Mouse (Mus musculus) intestine, embryonic 15.5 days (tissue): Measurements from ENCODE around the gene Pkd1l3. TPM values are rescaled to one million over a fixed set of nuclear protein-coding genes. Genes with fewer than 3 reads are reported as not detected.
A peak's percentile ranks its signal among the peaks of the same experiment; 100 is the strongest.

Source experiments
- ATAC-seq: fragments of 200-750 bp; cut with Nextera tagmentation; 2 replicates; pipeline ENCODE4 v1.8.0; 2017; ENCODE audit warnings: moderate TSS enrichment, moderate library complexity
- H3K27ac ChIP-seq: fragments of 300-500 bp; sonication (generic); 2 replicates; pipeline ENCODE4 v1.5.1; 2015; ENCODE audit warnings: mild to moderate bottlenecking, inconsistent platforms
- H3K27me3 ChIP-seq: fragments of 300-500 bp; sonication (generic); replicated peaks from 2 replicates; pipeline ENCODE4 v1.6.1; 2015; ENCODE audit warnings: inconsistent platforms
- H3K36me3 ChIP-seq: fragments of 300-500 bp; sonication (generic); 2 replicates; pipeline ENCODE4 v1.6.1; 2015; ENCODE audit warnings: inconsistent platforms
- H3K4me1 ChIP-seq: fragments of 300-500 bp; sonication (generic); replicated peaks from 2 replicates; pipeline ENCODE4 v1.6.1; 2015; ENCODE audit warnings: inconsistent platforms
- H3K4me2 ChIP-seq: fragments of 300-500 bp; sonication (generic); replicated peaks from 2 replicates; pipeline ENCODE4 v1.6.1; 2015; ENCODE audit warnings: mild to moderate bottlenecking, inconsistent platforms
- H3K4me3 ChIP-seq: fragments of 300-500 bp; sonication (generic); replicated peaks from 2 replicates; pipeline ENCODE4 v1.5.1; 2015; ENCODE audit warnings: inconsistent platforms
- H3K9ac ChIP-seq: fragments of 300-500 bp; sonication (generic); 2 replicates; pipeline ENCODE4 v1.6.1; 2015; ENCODE audit warnings: inconsistent platforms
- H3K9me3 ChIP-seq: fragments of 300-500 bp; sonication (generic); 2 replicates; pipeline ENCODE4 v1.6.1; 2016; ENCODE audit warnings: inconsistent platforms
- WGBS: fragments of 180-500 bp; shearing (Covaris S2); methylation state at CpG from one replicate; pipeline ENCODE4 v1.1.7; 2015; 5-methylcytosine and 5-hydroxymethylcytosine counted together
- polyA plus RNA-seq: library from polyadenylated mRNA; unstranded; fragments of >200 nt; fragmentation: Nextera tagmentation; extraction: Ambion mirVana; gene quantifications from 2 replicates; pipeline ENCODE4 v1.2.1, GENCODE M21; 2015

The Pkd1l3 gene
- 0.04 and 0.13 TPM in 2 replicates for polyA plus RNA-seq

DNA sequence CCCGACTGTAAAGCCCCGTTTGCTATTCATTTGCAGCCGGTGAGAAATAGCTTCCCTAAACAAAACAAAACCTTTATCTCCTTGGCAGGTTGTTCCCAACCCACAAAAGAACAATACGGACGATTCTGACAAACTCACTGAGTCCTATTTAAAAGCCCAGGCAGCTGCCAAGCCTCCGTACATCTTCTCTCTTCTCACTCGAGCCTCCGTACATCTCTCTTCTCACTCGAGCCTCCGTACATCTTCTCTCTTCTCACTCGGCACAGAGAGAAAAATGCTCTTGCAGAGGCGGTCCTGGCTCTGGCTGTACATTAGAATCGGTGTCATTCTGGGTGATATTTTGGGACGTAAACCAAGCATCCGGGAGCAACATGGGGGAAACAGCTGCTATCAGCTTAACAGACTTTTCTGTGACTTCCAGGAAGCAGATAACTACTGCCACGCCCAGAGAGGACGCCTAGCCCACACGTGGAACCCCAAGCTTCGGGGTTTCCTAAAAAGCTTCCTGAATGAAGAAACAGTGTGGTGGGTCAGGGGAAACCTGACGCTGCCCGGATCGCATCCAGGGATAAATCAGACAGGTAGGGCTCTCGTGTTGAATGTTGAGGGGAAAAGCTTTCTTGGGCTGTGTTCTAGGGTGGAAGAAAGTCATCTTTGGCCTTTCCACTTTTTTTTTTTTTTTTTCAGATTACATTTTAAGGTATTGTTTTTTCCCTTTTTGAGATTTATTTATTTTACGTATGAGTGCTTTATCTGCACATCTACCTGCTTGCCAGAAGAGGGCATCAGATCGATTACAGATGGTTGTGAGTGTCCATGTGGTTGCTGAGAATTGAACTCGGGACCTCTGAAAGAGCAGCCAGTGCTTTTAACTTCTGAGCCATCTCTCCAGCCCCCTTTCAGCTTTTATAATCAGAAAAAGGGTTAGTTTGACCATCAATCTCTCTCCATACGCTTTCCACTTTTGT, at the start of gene Pkd1l3:
Pkd1l3 (plus strand) TSS at position 275 of the 968 bp plus-strand sequence.
- H3K4me3 ChIP-seq = no peak within 1 kb of the TSS

GRCm38 (mm10) chr8:109564766-109565165, 49.6 kb upstream of the Pkd1l3 start:
- no peaks in the 10 kb centered on the region for H3K9me3 ChIP-seq
- peak overlapping the region; percentile 69 for H3K4me2 ChIP-seq
- peak overlapping the region; percentile 65 for H3K4me3 ChIP-seq
- H3K9ac ChIP-seq = peak overlapping the region; percentile 84
- peaks cover 31% of the 10 kb centered on the region for H3K36me3 ChIP-seq
- peaks cover 5% of the 10 kb centered on the region; the same call in 1 of the 2 replicates for H3K4me1 ChIP-seq
- 5% methylated on average over 10 of the region's 10 CpGs for WGBS
- H3K27ac ChIP-seq = no peak overlapping the region
- H3K27me3 ChIP-seq = no peaks in the 10 kb centered on the region
- no peak for ATAC-seq

More for the DNA sequence above, at the start of gene Pkd1l3:
- Histone ChIP-seq H3K4me1 (no peaks in the 10 kb centered on the region), H3K27ac (no peak within 1 kb of the TSS), H3K4me2 (0 out of 2 replicates have a peak within 1 kb of the TSS, but pooled peaks have one; percentile 2), H3K36me3 (no peaks in the 10 kb centered on the region), H3K9me3 (no peaks in the 10 kb centered on the region), H3K9ac (no peak within 1 kb of the TSS), H3K27me3 (no peaks in the 10 kb centered on the region)
- 54% methylated on average over 27 of the region's 27 CpGs for WGBS
- no peak for ATAC-seq

DNA sequence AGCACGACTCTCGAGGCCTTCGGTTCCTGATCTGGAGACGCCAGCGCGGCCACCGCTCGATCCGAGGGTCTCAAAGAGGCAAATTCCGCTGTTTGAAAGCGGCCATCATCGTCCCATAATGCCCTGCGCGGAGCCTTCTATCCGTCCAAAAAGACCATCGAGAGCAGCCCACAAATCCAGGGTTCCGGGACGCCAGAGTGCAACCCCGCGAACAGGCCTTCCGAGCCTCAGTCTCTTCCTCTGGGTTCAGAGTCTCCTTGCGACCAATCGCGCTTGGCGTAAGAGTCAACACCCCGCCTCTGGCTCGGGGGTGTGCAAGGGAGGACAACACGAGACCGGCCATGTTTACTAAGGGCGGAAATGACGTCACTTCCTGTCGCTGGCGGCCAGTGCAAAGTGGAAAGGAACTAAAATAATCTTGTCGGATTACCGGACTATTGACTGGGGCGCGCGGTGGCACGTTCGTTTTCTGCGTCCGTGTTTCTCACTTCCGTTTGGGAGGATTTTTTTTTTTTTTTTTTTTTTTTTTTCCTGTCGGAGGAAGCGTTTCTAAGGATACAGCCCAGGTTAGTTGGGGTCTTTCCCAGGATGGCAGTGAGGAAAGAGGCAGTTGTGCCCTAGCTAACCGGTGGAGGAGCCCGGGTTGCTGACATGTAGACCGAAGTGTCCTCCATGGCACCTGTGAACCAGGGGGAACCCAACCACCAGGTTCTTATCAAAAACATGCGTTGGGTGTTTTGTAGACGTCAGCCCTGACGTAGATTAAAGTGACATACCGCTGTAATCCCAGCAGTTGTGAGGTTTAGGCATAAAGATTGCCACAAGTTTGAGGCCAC, 48.6 kb upstream of the Pkd1l3 start, which contains the start of the genes Dhx38 and Txnl4b:
Dhx38 (minus strand) TSS at position 364 of the 836 bp plus-strand sequence.
Txnl4b (plus strand) TSS at position 395 of the 836 bp plus-strand sequence.
- Histone ChIP-seq H3K27me3 (no peaks in the 10 kb centered on the region), H3K36me3 (peaks cover 21% of the 10 kb centered on the region), H3K4me1 (peaks cover 5% of the 10 kb centered on the region; the same call in 1 of the 2 replicates), H3K27ac (peak within 1 kb of the TSS; percentile 85), H3K9me3 (no peaks in the 10 kb centered on the region), H3K9ac (peak within 1 kb of the TSS; percentile 84), H3K4me3 (peak within 1 kb of the TSS; percentile 65), H3K4me2 (peak within 1 kb of the TSS; percentile 70)
- ATAC-seq = peak; percentile 100
- under 1% methylated on average over 52 of the region's 52 CpGs for WGBS

GRCm38 (mm10) chr8:109571139-109571538, 43.2 kb upstream of the Pkd1l3 start:
- no peak for ATAC-seq
- Histone ChIP-seq H3K4me3 (no peak overlapping the region), H3K9me3 (no peaks in the 10 kb centered on the region), H3K4me1 (peaks cover 5% of the 10 kb centered on the region; the same call in 1 of the 2 replicates), H3K9ac (no peak overlapping the region), H3K36me3 (peaks cover 4% of the 10 kb centered on the region; the same call in 1 of the 2 replicates), H3K4me2 (no peak overlapping the region), H3K27me3 (no peaks in the 10 kb centered on the region), H3K27ac (no peak overlapping the region)
- 86% methylated on average over 12 of the region's 12 CpGs for WGBS

DNA sequence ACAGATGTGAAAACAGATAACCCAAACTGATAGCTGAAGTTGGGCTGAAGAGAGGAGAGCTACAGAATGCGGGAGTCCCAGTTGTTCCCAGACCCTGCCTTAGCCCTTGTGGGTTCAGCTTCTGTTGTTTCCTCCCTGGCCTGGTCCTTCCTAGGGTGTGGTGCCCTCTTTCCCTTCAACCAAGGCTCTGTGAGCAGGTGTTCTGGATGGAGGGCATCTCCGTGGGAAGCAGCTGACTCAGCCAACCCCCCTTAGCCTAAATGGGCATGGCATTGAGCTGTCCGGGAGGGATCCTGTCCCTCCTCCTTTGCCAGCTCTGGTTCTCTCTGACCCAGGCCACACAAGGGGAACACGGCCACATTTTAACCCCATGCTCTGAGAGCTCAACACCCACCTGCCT, 38.0 kb upstream of the Pkd1l3 start:
- H3K9me3 ChIP-seq = no peaks in the 10 kb centered on the region
- H3K27me3 ChIP-seq = no peaks in the 10 kb centered on the region
- H3K9ac ChIP-seq = no peak overlapping the region
- no peak for ATAC-seq
- no peak overlapping the region for H3K27ac ChIP-seq
- H3K4me3 ChIP-seq = no peak overlapping the region
- 60% methylated on average over 4 of the region's 4 CpGs for WGBS
- no peak overlapping the region for H3K4me2 ChIP-seq
- no peaks in the 10 kb centered on the region for H3K4me1 ChIP-seq
- H3K36me3 ChIP-seq = no peaks in the 10 kb centered on the region

DNA sequence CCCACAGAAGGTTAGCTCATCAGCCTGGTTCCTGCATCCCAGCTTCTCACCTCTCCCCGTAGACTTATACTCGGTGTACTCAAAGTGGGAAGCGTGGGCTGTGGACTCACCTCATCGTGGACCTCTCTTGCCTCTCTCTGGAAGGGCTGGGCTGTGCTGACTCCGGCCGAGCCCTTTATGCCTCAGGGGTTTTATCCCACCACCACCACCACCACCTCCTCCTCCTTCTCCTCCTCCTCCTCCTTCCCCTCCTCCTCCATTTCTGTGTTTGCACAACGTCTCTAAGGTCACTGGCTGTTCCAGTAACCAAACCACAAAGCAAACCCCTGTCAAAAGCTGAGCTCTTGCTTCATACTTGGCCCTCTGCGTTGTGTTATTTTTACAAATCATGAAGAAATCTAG, 35.4 kb upstream of the Pkd1l3 start, which contains the start of gene Hp:
Hp (minus strand) TSS at position 273 of the 402 bp plus-strand sequence.
- Histone ChIP-seq H3K4me2 (no peak within 1 kb of the TSS), H3K27me3 (no peaks in the 10 kb centered on the region), H3K9ac (no peak within 1 kb of the TSS), H3K4me1 (no peaks in the 10 kb centered on the region), H3K9me3 (no peaks in the 10 kb centered on the region), H3K4me3 (no peak within 1 kb of the TSS), H3K27ac (no peak within 1 kb of the TSS), H3K36me3 (no peaks in the 10 kb centered on the region)
- WGBS = 61% methylated on average over 8 of the region's 8 CpGs
- ATAC-seq = no peak

DNA sequence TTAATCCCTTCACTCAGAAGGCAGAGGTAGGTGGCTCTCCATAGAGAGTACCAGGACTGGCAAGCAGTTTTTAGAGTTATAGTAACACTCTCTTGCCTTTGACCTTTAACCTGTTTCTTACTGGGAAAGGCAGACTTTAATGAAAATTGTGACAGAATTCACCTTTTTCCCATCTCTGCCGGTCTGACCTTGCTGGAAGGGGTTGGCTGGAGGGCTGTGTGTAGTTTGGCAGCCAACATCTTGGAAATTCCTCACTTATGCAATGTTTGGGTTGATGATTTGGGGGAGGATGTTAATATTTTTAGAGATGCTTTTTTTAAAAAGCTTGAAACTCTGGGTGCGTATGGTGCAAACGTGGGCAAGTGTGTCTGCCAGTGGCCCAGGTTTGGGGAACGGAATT, 30.0 kb upstream of the Pkd1l3 start:
- ATAC-seq = no peak
- Histone ChIP-seq H3K9ac (no peak overlapping the region), H3K27me3 (no peaks in the 10 kb centered on the region), H3K4me1 (no peaks in the 10 kb centered on the region), H3K4me3 (no peak overlapping the region), H3K36me3 (no peaks in the 10 kb centered on the region), H3K27ac (no peak overlapping the region), H3K4me2 (no peak overlapping the region), H3K9me3 (no peaks in the 10 kb centered on the region)
- WGBS = 84% methylated on average over 4 of the region's 4 CpGs

- Histone ChIP-seq H3K36me3 (no peaks in the 10 kb centered on the region), H3K27me3 (no peaks in the 10 kb centered on the region), H3K9me3 (no peaks in the 10 kb centered on the region), H3K4me3 (no peak overlapping the region), H3K27ac (no peak overlapping the region), H3K4me1 (no peaks in the 10 kb centered on the region), H3K9ac (no peak overlapping the region), H3K4me2 (no peak overlapping the region)
- ATAC-seq = no peak
- 77% methylated on average over 3 of the region's 3 CpGs for WGBS
These were observed 29.5 kb upstream of the Pkd1l3 start for GRCm38 (mm10) chr8:109584830-109585229.

GRCm38 (mm10) chr8:109585652-109586051, 28.7 kb upstream of the Pkd1l3 start:
- Histone ChIP-seq H3K36me3 (no peaks in the 10 kb centered on the region), H3K4me2 (no peak overlapping the region), H3K9ac (no peak overlapping the region), H3K4me1 (no peaks in the 10 kb centered on the region), H3K27ac (no peak overlapping the region), H3K9me3 (no peaks in the 10 kb centered on the region), H3K27me3 (no peaks in the 10 kb centered on the region), H3K4me3 (no peak overlapping the region)
- ATAC-seq = no peak

DNA sequence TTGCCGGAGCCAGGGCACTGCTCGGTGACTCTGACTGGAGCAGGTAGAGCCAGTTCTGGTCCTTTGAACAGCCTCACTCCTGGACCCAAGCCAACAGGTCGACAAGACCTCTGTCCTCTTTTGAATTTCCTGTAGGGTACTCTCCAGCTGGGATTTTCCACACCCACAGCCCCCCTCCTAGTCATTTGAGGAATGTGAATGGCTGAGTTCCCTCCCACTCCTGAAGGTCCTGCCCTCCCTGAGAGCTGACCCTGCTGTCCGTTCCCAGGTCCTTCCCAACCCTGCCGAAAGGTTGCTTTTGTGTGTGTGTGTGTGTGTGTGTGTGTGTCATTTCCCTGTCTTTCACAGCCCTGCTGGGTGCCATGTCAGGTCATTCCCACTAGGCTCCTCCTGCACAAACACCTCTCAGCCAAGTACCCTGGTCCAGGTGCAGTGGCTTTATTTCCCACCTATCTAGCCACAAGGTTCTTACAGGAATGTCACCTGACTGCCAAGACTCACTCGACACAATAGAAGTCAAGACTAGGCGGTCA, 27.3 kb upstream of the Pkd1l3 start:
- H3K4me3 ChIP-seq = no peak overlapping the region
- 49% methylated on average over 7 of the region's 7 CpGs for whole genome bisulfite sequencing
- no peaks in the 10 kb centered on the region for H3K9me3 ChIP-seq
- peak; percentile 72 for ATAC-seq
- no peak overlapping the region for H3K27ac ChIP-seq
- no peaks in the 10 kb centered on the region for H3K36me3 ChIP-seq
- no peak overlapping the region for H3K9ac ChIP-seq
- no peaks in the 10 kb centered on the region for H3K4me1 ChIP-seq
- H3K4me2 ChIP-seq = no peak overlapping the region
- H3K27me3 ChIP-seq = no peaks in the 10 kb centered on the region

GRCm38 (mm10) chr8:109590901-109591300, 23.4 kb upstream of the Pkd1l3 start:
- Histone ChIP-seq H3K27me3 (no peaks in the 10 kb centered on the region), H3K9ac (no peak overlapping the region), H3K36me3 (peaks cover 4% of the 10 kb centered on the region; the same call in 1 of the 2 replicates), H3K27ac (no peak overlapping the region), H3K9me3 (no peaks in the 10 kb centered on the region), H3K4me3 (no peak overlapping the region), H3K4me2 (no peak overlapping the region), H3K4me1 (no peaks in the 10 kb centered on the region)
- ATAC-seq = no peak
- WGBS = 89% methylated on average over 9 of the region's 9 CpGs

DNA sequence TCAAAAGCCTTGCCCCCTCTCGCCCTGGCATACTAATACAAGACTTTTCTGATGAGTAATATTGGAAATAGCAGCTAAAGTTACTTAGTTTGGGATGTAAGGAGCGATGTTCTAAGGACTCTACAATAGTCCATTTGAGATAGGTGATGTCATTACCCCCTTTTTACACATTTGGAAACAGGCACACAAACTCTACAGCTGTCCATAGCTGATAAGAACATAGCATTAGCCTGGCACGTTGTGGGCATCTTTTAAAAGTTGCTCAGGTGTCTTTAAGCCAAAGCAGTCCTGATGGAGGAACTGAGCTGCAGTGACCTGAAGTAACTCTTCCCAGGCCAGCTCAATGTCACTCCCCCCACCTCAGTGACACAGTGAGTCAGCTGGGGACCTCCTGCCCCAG, 22.9 kb upstream of the Pkd1l3 start:
- ATAC-seq = no peak
- Histone ChIP-seq H3K9me3 (no peaks in the 10 kb centered on the region), H3K27me3 (no peaks in the 10 kb centered on the region), H3K4me1 (no peaks in the 10 kb centered on the region), H3K4me3 (no peak overlapping the region), H3K27ac (no peak overlapping the region), H3K9ac (no peak overlapping the region), H3K4me2 (no peak overlapping the region), H3K36me3 (peaks cover 4% of the 10 kb centered on the region; the same call in 1 of the 2 replicates)
- WGBS = 90% methylated on average over 3 of the region's 3 CpGs
